Mouse (Mus musculus) right cerebral cortex, postnatal 14 days (tissue): ENCODE results near the gene Fam214a.

Experiments
- DNase-seq: peaks from one replicate; pipeline ENCODE4 v3.0.0; 2022

The Fam214a gene

GRCm38 (mm10) chr9:75037451-75038356, 85.0 kb downstream of the Fam214a start, which contains the start of gene Arpp19:
TSS of gene Arpp19 (plus strand) at chr9:75037614.
- DNase-seq: peak; percentile 84

DNA sequence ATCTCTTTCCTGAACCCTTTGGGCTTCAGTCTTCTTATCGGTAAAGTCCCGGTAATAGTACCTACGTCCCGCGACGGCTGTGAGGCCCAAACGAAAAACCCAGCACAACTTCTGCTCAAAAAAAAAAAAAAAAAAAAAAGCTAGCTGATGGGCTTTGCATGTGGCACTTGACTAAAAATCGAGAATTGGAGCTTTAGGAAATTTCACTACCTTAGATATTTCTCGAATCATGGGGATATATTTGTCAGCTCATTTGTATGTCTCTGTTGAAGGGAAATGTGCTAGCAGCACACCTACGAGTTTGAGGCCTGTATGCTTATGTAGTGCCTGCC, 85.6 kb downstream of the Fam214a start:
- no peak for DNase-seq

DNA sequence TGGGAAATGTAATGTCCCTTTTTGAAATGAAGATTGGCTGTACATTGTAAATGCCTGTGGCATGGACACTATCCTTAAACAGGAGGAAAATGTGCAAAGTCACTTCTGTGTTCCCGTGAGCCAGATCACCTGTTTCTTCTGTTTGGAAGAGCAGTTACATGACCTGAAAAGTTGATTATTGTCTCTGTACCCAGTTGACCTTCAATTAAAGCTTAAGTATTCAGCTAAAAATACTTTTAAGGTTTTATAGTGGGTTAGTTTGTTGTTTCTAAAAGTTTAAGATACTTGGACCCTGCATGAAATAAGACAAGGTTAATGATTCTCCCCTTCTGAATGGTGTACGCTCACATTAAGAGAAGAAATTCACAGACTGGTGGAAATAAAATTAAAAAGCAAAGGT, 87.9 kb downstream of the Fam214a start:
- no peak for DNase-seq

DNA sequence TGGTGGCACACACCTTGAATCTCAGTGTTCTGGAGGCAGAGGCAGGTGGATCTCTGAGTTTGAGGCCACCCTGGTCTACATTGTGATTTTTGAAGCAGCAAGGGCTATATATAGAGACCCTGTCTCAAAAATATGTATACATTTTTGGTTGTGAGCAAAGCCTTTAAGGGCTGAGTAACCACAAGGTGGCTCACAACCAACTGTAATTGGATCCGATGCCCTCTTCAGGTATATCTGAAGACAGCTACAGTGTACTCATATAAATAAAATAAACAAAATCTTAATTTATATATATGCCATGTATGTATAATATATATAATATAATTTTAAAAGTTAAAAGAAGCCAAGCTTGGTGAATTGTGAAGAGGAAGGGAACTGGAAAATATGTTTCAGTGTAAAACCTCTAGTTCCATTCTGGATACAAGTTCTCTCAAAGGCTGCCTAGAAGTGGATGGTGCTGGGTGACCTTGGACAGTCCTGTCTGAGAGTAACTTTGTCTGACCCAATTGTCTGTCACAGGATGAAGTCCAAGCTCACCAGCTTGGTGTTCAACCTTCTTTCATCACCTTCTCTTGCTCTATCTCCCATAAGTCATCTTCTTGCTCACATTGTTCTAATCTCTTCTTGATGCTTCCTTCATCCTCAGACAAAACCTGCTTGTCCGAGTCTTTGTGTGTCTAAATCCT, 89.3 kb downstream of the Fam214a start:
- DNase-seq: no peak

GRCm38 (mm10) chr9:75043191-75043590, 90.5 kb downstream of the Fam214a start:
- DNase-seq: no peak

- no peak for DNase-seq
Measured at GRCm38 (mm10) chr9:75047079-75047478, 94.4 kb downstream of the Fam214a start.

GRCm38 (mm10) chr9:75049100-75049499, 96.4 kb downstream of the Fam214a start:
- DNase-seq: no peak

GRCm38 (mm10) chr9:75050003-75050402, 97.3 kb downstream of the Fam214a start:
- DNase-seq: peak; percentile 69

DNA sequence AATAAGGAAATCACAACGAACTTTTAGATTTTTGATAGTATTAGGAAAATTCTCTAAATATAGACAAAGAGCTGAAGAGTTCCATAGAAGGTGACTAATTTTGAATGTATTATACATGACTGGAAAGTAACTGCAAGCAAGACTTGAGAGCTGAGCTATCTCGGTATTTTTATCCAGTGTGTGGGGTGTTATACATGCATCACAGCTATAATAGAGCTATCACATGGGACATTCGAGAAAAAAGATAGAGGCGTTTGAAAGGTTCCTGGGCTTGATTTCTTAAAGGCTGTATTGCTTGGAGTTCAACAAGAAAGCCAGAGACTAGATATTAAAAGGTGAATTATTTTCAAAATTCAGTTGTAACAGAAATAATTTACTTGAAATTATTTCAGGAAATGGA, 99.2 kb downstream of the Fam214a start:
- DNase-seq: no peak

DNA sequence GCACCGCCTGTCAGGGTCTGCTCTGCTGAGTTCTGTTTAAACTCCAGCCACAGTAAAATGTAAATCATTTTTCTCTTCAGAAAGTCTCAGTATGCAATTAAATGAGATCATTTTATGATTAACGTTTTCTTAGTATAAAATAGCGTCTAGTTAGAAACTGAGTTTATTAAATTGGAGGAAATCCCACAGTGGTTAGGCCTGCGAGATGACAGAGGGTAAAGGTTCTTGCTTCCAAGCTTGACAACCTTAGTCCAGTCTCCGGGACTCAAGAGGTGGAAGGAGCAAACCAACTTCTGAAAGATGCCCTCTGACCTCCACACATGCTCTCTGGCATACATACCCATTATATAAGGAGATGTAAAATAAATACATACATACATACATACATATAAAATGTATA, 102.4 kb downstream of the Fam214a start:
- no peak for DNase-seq

- DNase-seq: no peak
Measured at GRCm38 (mm10) chr9:75064678-75065331, 112.1 kb downstream of the Fam214a start.

GRCm38 (mm10) chr9:75070457-75071028, 117.9 kb downstream of the Fam214a start, which contains the start of gene Myo5a:
TSS of gene Myo5a (plus strand) at chr9:75071015.
- DNase-seq: no peak

DNA sequence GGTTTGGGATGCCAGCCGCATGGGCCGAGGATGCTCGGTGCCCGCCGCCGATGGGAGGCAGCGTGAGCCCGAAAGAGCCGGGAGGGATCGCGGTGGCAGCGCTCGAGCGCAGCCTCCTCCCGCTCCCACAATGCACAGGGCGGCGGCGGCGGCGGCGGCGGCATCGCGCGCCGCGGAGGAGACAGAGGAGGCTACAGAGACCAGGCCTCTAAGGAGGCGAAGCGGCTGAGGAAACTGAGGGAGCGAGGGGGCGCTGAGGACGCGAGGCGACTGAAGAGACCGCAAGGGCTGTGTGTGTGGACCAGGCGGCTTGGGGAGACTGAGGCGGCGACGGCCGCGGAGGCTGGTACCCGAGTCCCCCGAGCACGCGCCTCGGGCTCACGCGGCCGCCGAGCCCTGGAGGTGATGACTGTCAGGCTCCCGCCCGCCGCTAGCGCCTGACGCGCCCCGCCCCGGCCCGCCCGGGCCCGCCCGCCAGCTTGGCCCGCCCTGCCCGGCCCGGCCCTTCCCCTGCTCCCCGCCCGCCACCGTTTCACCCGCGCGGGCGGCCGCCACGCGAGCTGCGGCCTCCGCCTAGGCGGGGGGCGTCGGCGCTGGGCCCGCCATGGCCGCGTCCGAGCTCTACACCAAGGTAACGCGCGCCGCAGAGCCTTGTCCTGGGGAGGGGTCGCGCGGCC, 118.5 kb downstream of the Fam214a start:
- DNase-seq: peak; percentile 73

- DNase-seq: peak; percentile 14
Measured at GRCm38 (mm10) chr9:75071706-75072192, 119.1 kb downstream of the Fam214a start.

- DNase-seq: no peak
Measured at GRCm38 (mm10) chr9:75072361-75072760, 119.7 kb downstream of the Fam214a start.

- no peak for DNase-seq
Measured at GRCm38 (mm10) chr9:75077191-75077590, 124.5 kb downstream of the Fam214a start.
